Mouse (Mus musculus) midbrain, embryonic 14.5 days (tissue): ENCODE data around the gene Nmur1. TPM values are rescaled to one million over a fixed set of nuclear protein-coding genes. Genes with fewer than 3 reads are reported as not detected.
"Not testable (repeated sequence)": the region's sequence is repeated elsewhere in the genome, so short reads cannot be mapped to it uniquely, and the experiment has no call there.

ENCODE experiments used
- ATAC-seq: fragments of 200-750 bp; cut with Nextera tagmentation; 2 replicates; pipeline ENCODE4 v1.8.0; 2017; ENCODE audit warnings: moderate number of reproducible peaks, moderate library complexity; ENCODE audit not compliant: low FRiP score, low TSS enrichment
- DNase-seq: peaks from one replicate; pipeline ENCODE4 v3.0.0-alpha.2; 2015
- H3K27ac ChIP-seq: fragments of 300-500 bp; sonication (generic); replicated peaks from 2 replicates; pipeline ENCODE4 v1.5.1; 2014; ENCODE audit warnings: mild to moderate bottlenecking, low read depth, low read length, moderate library complexity
- H3K27me3 ChIP-seq: fragments of 300-500 bp; sonication (generic); 2 replicates; pipeline ENCODE4 v1.6.1; 2014; ENCODE audit warnings: low read length, control low read depth, mixed read lengths; ENCODE audit not compliant: control insufficient read depth, insufficient read depth
- H3K36me3 ChIP-seq: fragments of 300-500 bp; sonication (generic); 2 replicates; pipeline ENCODE4 v1.6.1; 2014; ENCODE audit warnings: low read length, control low read depth; ENCODE audit not compliant: control insufficient read depth, insufficient read depth
- H3K4me1 ChIP-seq: fragments of 300-500 bp; sonication (generic); 2 replicates; pipeline ENCODE4 v1.6.1; 2014; ENCODE audit warnings: mild to moderate bottlenecking, antibody characterized with exemption, low read length, control low read depth; ENCODE audit not compliant: control insufficient read depth, insufficient read depth
- H3K4me2 ChIP-seq: fragments of 300-500 bp; sonication (generic); 2 replicates; pipeline ENCODE4 v1.6.1; 2014; ENCODE audit warnings: mild to moderate bottlenecking, low read length, moderate library complexity
- H3K4me3 ChIP-seq: fragments of 300-500 bp; sonication (generic); replicated peaks from 2 replicates; pipeline ENCODE4 v1.5.1; 2014; ENCODE audit warnings: low read depth, low read length
- H3K9ac ChIP-seq: fragments of 300-500 bp; sonication (generic); replicated peaks from 2 replicates; pipeline ENCODE4 v1.6.1; 2014; ENCODE audit warnings: mild to moderate bottlenecking, low read length, moderate library complexity
- H3K9me3 ChIP-seq: fragments of 300-500 bp; sonication (generic); 2 replicates; pipeline ENCODE4 v1.6.1; 2016; ENCODE audit warnings: low read length, control low read depth, mixed read lengths; ENCODE audit not compliant: control insufficient read depth
- WGBS: fragments of 180-500 bp; shearing (Covaris S2); extraction: QIAGEN DNeasy Blood & Tissue Kit; methylation state at CpG from one replicate; pipeline ENCODE4 v1.1.7; 2014; 5-methylcytosine and 5-hydroxymethylcytosine counted together
- microRNA-seq: library from miRNA; unstranded; fragments of <30 nt; microRNA quantifications from one replicate; pipeline ENCODE4, GENCODE M21; 2016
- polyA plus RNA-seq: library from polyadenylated mRNA; unstranded; fragments of >200 nt; fragmentation: Nextera tagmentation; extraction: Ambion mirVana; gene quantifications from 2 replicates; pipeline ENCODE4 v1.2.1, GENCODE M21; 2014

Nmur1 gene
- polyA plus RNA-seq, 1 experiment from 2014 or later, result not detected

DNA sequence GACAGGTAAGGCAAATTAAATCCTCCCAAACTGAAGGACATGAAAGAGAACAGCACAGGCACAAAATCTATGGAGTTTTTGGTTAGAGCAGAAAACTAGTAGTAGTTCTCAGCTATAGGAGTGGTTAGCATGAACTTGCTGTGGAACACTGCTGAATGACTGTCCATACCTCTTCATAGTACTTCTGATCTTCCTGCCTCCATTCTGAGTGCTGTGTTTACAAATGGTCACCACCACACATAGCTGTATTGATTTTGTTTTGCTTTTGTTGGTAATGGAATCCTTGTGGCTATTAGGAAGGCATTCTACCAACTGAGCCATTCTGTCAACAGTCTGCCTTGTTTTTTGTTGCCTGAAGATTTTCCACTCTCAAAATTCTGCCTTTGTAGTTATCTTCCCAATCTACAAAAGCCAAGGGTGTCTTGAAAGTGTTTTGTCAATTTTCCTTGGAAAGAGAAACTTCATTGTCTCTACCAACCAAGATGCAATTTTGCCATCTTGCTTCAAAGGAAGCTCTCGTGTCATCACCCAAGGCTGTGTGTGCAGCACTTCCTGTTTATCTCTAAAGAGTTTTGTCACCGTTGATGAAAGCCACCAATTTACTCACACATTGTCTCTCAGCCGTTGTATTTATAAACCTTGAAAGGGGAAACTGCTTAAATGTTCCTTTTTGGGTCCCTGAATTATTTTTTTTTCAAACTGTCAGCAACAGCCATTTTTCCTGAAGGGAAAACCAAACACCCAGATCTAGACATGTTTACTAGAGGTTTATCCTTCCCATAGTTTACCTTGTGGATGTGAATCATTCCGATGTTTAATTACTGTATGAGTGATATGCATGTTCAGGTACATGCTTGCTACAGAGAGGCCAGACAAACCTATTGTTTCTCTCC lies 81.8 kb downstream of the Nmur1 start:
- Histone ChIP-seq H3K4me2 (no peak overlapping the region), H3K9me3 (no peaks in the 10 kb centered on the region), H3K27ac (no peak overlapping the region), H3K9ac (no peak overlapping the region), H3K4me1 (no peaks in the 10 kb centered on the region), H3K4me3 (no peak overlapping the region), H3K27me3 (no peaks in the 10 kb centered on the region), H3K36me3 (peaks cover 27% of the 10 kb centered on the region)
- no peak for DNase-seq
- ATAC-seq, result no peak
- WGBS, result 86% methylated on average over 4 of the region's 4 CpGs

DNA sequence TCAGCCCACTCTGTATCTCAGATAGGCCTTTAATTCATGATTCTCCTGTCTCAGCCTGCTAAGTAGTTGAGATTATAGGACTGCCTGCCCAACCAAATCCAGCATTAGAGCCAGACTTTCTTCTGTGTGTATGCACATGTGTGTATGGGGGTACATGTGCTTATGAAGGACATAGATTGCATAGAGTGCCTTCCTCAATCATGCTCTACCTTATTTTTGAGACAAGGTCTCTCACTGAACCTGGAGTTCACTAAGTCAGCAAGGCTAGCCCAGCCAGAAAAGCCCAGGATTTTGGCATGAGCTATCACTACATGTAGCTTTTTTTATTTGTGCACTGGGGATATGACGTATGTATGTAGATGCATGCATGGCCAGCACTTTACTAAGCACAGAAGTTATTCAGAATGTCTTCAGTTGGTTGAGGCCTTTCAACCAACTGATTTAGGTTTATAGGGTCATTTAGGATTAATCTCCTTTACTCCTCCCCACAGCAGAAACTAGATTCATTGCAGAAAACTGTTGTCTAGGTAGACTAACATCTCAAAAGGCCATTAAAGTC lies 82.9 kb downstream of the Nmur1 start:
- no peak overlapping the region for H3K9ac ChIP-seq
- no peaks in the 10 kb centered on the region for H3K4me1 ChIP-seq
- no peaks in the 10 kb centered on the region for H3K9me3 ChIP-seq
- WGBS, result 96% methylated on average over 1 of the region's 1 CpGs
- peaks cover 16% of the 10 kb centered on the region for H3K36me3 ChIP-seq
- H3K27me3 ChIP-seq, result no peaks in the 10 kb centered on the region
- no peak overlapping the region for H3K4me3 ChIP-seq
- H3K27ac ChIP-seq, result no peak overlapping the region
- H3K4me2 ChIP-seq, result no peak overlapping the region
- ATAC-seq (no peak), DNase-seq (no peak)

DNA sequence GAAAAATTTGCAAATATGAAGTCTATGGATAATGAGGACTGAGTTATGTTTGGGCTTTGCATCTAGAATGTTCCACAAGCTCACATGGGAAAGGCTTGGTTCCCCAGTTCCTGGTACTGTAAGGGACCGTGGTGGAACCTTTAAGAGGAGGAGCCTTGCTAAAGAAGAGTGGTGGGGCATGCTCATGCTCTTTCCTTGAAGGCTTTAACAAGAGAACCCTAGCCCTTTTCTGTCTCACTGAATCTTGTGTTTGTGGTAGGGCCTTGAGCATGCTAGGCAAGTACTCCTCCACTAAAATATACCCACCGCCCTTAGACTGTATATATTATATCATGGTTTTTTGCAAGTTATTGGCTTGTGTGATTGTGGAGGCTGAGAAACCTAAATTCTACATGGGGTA lies 83.7 kb downstream of the Nmur1 start:
- ATAC-seq (no peak), DNase-seq (no peak)
- H3K9ac ChIP-seq, result no peak overlapping the region
- no peak overlapping the region for H3K4me2 ChIP-seq
- no peaks in the 10 kb centered on the region for H3K27me3 ChIP-seq
- H3K36me3 ChIP-seq, result peaks cover 9% of the 10 kb centered on the region
- H3K4me3 ChIP-seq, result no peak overlapping the region
- no peak overlapping the region for H3K27ac ChIP-seq
- WGBS, result 92% methylated on average over 2 of the region's 2 CpGs
- H3K4me1 ChIP-seq, result no peaks in the 10 kb centered on the region
- no peaks in the 10 kb centered on the region for H3K9me3 ChIP-seq

DNA sequence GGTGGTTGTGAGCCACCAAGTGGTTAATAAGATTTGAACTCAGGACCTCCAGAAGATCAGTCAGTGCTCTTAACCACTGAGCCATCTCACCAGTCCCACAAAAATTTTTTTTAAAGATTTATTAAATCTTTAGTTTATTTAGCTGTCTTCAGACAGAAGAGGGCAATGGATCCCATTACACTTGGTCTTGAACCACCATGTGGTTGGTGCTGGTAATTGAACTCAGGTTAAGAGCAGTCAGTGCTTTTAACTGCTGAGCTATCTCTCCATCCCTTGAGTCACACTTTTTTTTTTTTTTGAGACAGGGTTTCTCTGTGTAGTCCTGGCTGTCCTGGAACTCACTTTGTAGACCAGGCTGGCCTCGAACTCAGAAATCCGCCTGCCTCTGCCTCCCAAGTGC lies 84.9 kb downstream of the Nmur1 start:
- H3K4me2 ChIP-seq, H3K36me3 ChIP-seq, H3K9me3 ChIP-seq, DNase-seq, H3K27ac ChIP-seq, ATAC-seq, H3K4me3 ChIP-seq, H3K9ac ChIP-seq, H3K27me3 ChIP-seq, H3K4me1 ChIP-seq: not testable (repeated sequence)
- WGBS, result 97% methylated on average over 2 of the region's 2 CpGs

DNA sequence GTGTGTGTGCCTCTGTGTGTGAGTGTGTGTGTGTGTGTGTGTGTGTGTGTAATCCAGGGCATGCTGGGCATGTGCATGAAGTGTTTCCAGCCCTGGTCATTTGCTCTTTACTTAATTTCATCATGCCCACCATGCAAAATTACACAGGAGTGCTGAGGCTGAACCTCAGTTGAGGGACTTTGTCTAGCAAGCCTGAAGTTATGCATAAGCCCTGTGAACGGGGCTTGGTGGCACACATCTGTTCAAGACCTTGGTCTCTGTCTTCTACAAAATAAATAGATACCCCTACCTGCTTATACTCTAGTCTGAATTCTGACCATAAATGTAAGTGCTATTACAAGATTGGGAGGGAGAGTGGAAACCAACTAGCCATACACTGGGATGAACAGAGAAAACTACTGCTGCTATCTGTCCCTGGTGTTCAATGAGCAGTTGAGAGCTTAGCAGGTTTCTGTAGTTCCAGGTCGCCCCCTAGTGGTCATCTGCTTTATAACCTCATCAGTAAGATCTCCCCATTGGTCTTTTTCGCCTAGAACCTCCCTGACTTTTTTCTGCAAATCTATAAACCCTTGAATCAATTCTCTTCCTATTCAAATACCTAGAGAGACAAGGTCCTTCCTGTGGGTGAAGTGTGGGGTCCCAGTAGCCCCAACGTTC lies 86.7 kb downstream of the Nmur1 start:
- Histone ChIP-seq H3K36me3 (no peaks in the 10 kb centered on the region), H3K4me1 (no peaks in the 10 kb centered on the region), H3K9ac (no peak overlapping the region), H3K4me2 (no peak overlapping the region), H3K4me3 (no peak overlapping the region), H3K27me3 (no peaks in the 10 kb centered on the region), H3K9me3 (no peaks in the 10 kb centered on the region), H3K27ac (no peak overlapping the region)
- WGBS, result 28% methylated on average over 4 of the region's 4 CpGs
- peak; percentile 94 for DNase-seq
- peak; percentile 67; the same call in 1 of the 2 replicates for ATAC-seq

DNA sequence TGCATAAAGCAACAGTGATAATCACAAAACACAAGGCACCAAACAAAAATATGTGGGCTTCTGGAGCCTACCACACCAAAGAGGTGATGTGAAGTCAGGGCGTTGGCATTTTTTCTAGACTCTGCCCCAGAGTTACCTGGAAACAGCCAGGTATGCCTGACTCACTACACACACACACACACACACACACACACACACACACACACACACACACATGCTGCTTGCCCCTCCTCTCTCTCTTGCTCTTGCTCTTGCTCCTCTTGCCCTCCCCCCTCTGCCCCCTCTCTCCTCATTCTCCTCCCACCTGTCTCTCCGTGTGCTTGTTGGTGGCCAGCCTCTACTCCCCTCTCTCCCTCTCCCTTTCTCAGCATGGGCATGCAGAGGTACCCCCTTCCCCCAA lies 89.7 kb downstream of the Nmur1 start:
- no peak overlapping the region for H3K4me2 ChIP-seq
- no peaks in the 10 kb centered on the region for H3K9me3 ChIP-seq
- H3K4me3 ChIP-seq, result no peak overlapping the region
- DNase-seq (no peak), ATAC-seq (no peak)
- 0 out of 2 replicates have a peak overlapping the region, but pooled peaks have one; percentile 32 for H3K27ac ChIP-seq
- no peaks in the 10 kb centered on the region for H3K36me3 ChIP-seq
- no peaks in the 10 kb centered on the region for H3K27me3 ChIP-seq
- no peak overlapping the region for H3K9ac ChIP-seq
- no peaks in the 10 kb centered on the region for H3K4me1 ChIP-seq
- WGBS, result 47% methylated on average over 2 of the region's 2 CpGs

Small RNAs within 50 kb of the gene (microRNA-seq; reads per million reads assigned to microRNA genes)
- 138 reads per million, percentile 60 among the genes with 10 or more reads in this experiment for gene mmu-mir-3535

Other genes starting within 250 kb of the Nmur1 start
- 5.9 and 7.0 TPM in 2 replicates for gene B3gnt7, start 123.4 kb downstream of the Nmur1 start, polyA plus RNA-seq
- 153 and 154 TPM in 2 replicates for gene Ncl, start 66.8 kb downstream of the Nmur1 start, polyA plus RNA-seq
- gene Tex44, start 101 bp upstream of the Nmur1 start, polyA plus RNA-seq, result not detected in 2 replicates
- gene Ptma, start 100.5 kb upstream of the Nmur1 start, polyA plus RNA-seq, result 2,168 and 2,208 TPM in 2 replicates
- 89.1 and 99.2 TPM in 2 replicates for gene Pde6d, start 156.4 kb upstream of the Nmur1 start, polyA plus RNA-seq
- gene Cops7b, start 156.7 kb upstream of the Nmur1 start, polyA plus RNA-seq, result 55.6 and 56.7 TPM in 2 replicates
- gene Nppc, start 244.3 kb upstream of the Nmur1 start, polyA plus RNA-seq, result 1.8 and 1.9 TPM in 2 replicates